Mouse (Mus musculus): ENCODE data around the gene Efnb2. TPM values are rescaled to one million over a fixed set of nuclear protein-coding genes. Genes with fewer than 3 reads are reported as not detected.
A peak's percentile ranks its signal among the peaks of the same experiment; 100 is the strongest.

The Efnb2 gene
- polyA plus RNA-seq, 1 experiment from 2014 or later = 24.4 TPM

DNA sequence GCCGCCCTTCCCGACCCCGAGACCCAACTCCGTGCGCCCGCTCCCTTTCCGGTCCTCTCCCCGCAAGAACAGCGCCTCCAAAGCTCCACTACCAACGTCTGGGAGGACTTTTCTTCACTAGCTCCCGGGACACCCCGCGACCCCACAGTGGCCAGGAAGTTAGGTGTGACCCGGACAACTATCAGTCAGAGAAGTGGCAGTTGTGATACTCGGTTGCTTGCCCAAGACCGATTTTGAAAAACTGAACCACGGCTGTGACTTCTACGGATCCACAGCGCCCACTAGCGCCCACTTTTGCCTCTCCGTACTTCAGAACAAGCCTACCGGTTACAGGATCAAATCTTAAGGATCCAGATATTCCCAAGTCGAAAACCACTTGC lies 707 bp upstream of the Efnb2 start:
- no peaks in the 10 kb centered on the region for H3K27me3 ChIP-seq (ENCODE audit: insufficient read depth, poor library complexity, severe bottlenecking)
- peaks cover 21% of the 10 kb centered on the region for H3K4me1 ChIP-seq
- DNase-seq (ENCODE audit: low spot score) = peak; percentile 89
- H3K27ac ChIP-seq = peak overlapping the region; percentile 93
- H3K9me3 ChIP-seq = no peaks in the 10 kb centered on the region
- WGBS = under 1% methylated on average over 23 of the region's 23 CpGs
- H3K36me3 ChIP-seq = peaks cover 10% of the 10 kb centered on the region
- H3K4me3 ChIP-seq = peak overlapping the region; percentile 81

DNA sequence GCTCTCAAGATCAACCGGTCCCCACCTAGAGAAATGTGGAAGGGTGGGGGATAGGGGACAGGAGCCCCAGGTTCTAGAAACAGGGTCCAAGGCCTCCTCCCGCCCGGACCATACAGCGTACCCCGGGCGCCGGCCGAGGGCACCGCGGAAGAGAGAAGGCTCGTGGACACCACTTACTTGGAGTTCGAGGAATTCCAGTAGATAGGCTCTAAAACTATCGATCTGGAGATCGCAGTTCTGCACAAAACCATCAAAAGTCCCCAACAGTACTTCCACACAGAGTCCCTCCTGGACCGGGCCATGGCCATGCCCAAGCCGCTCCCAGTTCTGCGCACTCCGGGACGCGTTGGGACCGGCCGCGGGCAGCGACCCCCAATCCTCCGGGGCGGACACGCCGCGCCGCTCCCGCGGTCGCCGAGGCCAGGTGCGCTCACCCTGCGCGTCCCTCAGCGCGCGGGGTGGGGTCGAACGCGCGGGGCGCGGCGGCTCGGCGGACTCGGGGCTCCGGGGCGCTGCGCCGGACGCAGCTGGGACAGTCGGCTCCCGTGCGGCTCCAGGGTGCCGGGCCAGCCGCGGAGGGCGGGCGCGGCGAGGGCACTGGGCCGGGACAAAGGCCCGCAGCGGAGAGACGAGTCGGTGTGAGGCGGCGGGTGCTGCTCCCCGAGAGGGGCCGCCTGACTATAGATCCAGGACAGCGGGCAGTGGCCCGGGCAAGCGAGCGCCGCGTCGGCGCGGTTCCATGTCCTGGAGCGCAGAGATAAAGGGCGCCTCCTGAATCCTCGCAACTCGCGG lies 539 bp downstream of the Efnb2 start:
- peaks cover 28% of the 10 kb centered on the region for H3K4me1 ChIP-seq
- H3K27ac ChIP-seq = peak overlapping the region; percentile 93
- WGBS = under 1% methylated on average over 88 of the region's 88 CpGs
- H3K27me3 ChIP-seq (ENCODE audit: insufficient read depth, poor library complexity, severe bottlenecking) = no peaks in the 10 kb centered on the region
- H3K9me3 ChIP-seq = no peaks in the 10 kb centered on the region
- H3K36me3 ChIP-seq = no peaks in the 10 kb centered on the region
- H3K4me3 ChIP-seq = peak overlapping the region; percentile 81
- DNase-seq (ENCODE audit: low spot score) = peak; percentile 77

DNA sequence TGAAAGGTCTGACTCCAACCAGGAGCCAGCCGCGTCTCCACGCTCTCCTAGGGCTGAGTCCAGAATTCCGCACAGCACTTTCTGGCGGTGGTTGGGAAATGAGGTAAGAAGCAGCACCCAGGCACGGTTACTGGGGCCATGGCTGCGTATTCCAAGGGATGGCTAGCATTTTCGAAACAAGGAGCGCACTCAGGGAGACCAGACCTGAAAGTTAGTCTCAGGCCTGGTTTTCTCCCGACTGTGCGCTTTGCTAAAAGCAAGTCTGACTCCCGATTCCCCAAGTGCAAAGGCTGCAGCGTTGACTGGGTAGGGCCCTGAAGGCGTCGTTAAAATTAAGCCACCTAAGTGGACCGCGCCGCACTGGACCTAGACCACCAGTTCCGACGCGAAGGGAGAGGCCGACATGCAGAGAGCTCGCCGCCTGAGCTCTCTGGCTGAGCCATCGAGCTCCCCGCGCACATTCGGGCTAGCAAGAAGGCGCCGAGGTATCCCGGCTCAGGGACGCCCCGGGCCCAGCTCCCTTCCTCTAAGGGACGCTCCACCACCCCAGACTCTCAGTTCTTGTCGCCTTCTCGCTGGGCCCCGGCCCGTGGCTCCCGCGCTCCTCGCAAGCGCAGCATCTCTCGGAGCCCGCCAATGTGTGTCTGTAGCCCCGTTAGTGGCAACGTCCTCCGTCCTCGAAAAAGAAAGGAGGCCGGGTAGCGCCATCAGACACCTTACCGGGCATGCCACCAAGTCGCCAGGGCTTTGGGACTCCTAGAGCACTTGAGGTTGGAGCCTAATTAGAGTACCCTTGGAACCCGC lies 1.3 kb downstream of the Efnb2 start:
- H3K36me3 ChIP-seq = no peaks in the 10 kb centered on the region
- WGBS = 0% methylated on average over 53 of the region's 53 CpGs

DNA sequence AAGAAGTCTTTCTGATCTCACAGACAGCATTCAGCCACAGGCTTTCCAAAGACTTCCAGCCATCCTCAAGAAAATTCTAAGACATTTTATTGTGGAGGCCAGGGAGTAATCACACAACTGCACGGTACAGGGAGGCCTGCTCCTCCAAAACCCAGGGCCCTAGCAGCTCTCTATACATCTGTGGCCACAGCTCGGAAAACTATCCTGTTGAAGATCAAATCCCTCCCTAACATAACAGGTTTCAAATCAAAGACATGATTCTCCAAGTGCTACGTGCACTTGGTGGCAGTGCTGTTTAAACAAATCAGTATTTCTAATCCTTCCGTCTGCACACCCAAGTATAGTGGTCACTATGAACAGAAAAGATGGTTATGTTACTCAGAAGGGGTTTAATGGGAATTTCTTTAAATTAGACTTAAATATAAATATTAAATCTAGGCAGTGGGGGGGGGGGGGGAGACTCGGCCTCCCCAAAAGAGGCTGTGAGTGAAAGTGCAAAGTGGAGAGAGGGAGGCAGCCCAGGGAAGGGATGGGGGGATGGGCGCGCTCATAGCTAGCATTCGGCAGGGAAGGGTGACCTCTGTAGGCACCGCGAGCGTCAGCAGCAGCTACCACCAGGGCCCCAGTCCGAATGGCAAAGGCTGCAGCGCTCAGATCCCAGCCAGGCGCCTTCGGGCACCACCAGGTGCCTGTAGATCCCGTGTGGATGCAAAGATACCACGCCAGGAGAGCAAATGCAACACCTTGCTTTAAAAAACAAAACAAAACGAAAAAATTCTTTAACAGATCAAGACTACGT lies 2.4 kb downstream of the Efnb2 start:
- Histone ChIP-seq H3K9me3 (no peaks in the 10 kb centered on the region), H3K4me3 (peak overlapping the region; percentile 81), H3K4me1 (peaks cover 43% of the 10 kb centered on the region), H3K36me3 (no peaks in the 10 kb centered on the region), H3K27me3 (ENCODE audit: insufficient read depth, poor library complexity, severe bottlenecking) (no peaks in the 10 kb centered on the region), H3K27ac (peak overlapping the region; percentile 93)
- DNase-seq (ENCODE audit: low spot score) = peak; percentile 91
- WGBS = 4% methylated on average over 19 of the region's 19 CpGs

More for the DNA sequence above, 1.3 kb downstream of the Efnb2 start:
- Histone ChIP-seq H3K4me3 (peak overlapping the region; percentile 81), H3K27ac (peak overlapping the region; percentile 93), H3K9me3 (no peaks in the 10 kb centered on the region), H3K27me3 (ENCODE audit: insufficient read depth, poor library complexity, severe bottlenecking) (no peaks in the 10 kb centered on the region), H3K4me1 (peaks cover 32% of the 10 kb centered on the region)
- DNase-seq (ENCODE audit: low spot score) = peak; percentile 81

DNA sequence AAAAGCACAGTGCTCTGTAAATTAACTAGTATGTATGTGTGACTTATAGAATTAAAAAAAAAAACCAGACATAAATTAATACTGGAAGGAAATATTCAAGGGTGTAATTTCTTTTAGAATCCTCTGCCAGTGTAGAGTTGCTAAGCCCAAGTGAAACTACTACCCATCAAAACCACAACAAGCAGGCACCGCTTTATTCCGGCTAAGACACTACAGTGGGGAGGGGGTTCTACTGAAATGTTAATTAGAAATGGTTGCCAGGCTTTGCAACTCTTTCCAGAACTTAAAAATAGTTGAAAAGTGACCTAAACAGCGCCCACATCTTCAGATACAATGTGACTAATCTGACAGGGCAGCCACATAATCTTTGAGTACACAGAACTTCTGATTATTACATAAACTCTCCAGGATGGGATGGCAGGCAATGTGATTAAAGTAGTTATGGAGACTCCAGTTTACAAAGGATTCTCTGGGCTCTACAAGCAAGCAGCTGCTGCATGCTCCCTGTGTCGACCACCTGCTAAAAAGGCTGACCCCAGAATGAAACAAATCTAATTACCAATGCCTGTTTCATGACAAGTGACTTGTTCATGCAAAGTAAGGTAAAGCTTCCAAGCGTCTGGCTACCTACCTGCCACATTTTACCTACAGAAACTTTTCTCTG lies 3.2 kb downstream of the Efnb2 start:
- Histone ChIP-seq H3K27me3 (ENCODE audit: insufficient read depth, poor library complexity, severe bottlenecking) (no peaks in the 10 kb centered on the region), H3K9me3 (no peaks in the 10 kb centered on the region), H3K4me1 (peaks cover 47% of the 10 kb centered on the region), H3K4me3 (peak overlapping the region; percentile 81), H3K36me3 (no peaks in the 10 kb centered on the region), H3K27ac (peak overlapping the region; percentile 93)
- DNase-seq (ENCODE audit: low spot score) = peak; percentile 14
- 36% methylated on average over 5 of the region's 5 CpGs for WGBS

DNA sequence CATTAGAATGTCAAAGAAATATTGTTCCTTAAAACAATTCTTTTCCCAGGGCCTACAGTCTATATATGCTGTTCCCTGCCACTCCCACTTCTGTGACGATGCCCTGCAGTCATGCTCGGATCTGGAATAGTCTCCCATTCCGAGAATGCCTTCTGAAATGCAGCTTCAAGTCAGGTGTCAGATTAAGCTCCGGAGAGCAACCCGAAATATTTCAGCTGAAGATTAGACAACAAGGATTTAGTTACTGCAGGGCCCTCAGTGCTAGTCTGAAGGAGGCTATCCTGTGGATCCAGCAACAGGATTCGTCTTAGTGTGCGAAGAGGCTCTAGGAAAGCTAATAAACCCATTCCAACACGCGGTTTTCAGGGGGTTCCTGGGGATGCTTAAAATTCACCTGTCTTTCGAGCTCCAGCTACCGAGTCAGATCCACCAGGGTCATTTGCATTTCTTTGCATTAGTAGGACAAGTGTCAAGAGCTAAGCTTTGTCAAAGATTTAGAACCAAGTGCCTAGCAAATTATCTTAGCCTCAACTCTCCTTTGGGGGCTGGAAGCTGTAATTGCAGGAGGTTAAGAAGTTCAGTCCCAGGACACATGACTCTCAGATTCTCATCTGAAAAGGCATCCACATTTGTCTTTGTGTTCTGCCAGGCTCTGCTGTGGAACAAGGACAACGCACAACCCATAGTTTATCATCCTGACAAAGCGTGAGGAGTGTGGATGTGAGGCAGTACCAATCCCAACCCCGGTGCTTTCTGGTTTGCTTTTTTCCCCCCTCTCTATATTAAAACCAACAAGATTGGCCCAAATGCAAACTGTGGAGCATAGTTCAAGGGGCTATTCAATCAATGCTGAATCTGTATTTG lies 4.2 kb downstream of the Efnb2 start:
- Histone ChIP-seq H3K36me3 (no peaks in the 10 kb centered on the region), H3K4me3 (peak overlapping the region; percentile 81), H3K27ac (peak overlapping the region; percentile 56; the same call in 1 of the 2 replicates), H3K4me1 (peaks cover 49% of the 10 kb centered on the region), H3K27me3 (ENCODE audit: insufficient read depth, poor library complexity, severe bottlenecking) (no peaks in the 10 kb centered on the region), H3K9me3 (no peaks in the 10 kb centered on the region)
- WGBS = 8% methylated on average over 14 of the region's 14 CpGs
- no peak for DNase-seq (ENCODE audit: low spot score)

DNA sequence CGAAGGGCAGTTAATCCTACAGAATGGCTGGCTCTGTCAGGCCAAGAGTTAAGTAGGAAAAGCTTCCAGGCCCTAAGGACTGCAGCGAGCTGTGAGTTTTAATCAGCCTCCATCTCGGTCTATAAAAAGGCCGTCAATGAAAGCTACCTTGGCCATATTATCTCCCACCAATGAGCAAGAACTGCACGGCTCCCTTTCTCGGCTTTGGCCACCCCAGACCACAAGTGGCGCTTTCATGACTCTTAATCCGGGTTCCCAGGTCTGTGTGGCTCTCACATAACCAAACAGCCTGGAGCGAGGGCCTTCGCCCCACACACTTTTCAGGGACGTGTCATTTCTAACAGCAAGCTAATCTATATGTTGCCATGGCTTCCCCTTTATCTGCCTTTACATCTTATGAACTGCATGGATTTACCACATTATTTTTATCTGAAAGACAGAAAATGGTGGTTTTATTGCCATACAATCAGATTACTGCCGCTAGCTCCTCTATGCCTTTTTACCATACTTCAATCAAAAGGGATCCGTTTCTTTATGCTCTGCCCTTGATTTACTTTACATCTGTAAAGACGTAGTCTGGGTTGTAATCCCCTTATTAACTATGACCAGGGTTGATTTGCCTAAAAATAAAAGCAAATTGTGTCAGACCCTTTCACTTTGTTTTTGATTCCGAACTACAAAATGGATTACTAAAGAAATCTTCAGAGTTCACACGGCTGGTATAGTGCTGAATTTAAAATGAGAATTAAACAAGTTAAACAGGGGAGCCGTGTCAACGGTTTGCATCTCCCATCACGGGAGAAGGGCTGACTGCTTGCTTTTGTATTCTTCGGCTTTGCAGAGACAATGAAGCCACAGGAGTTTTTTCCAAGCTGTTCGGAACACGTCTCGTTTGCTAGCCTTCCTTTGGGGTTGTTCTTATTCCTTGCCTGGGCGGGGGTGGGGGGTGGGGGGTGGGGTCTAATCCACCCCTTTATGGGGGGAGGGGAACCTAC lies 5.4 kb downstream of the Efnb2 start:
- DNase-seq (ENCODE audit: low spot score) = no peak
- no peaks in the 10 kb centered on the region for H3K27me3 ChIP-seq (ENCODE audit: insufficient read depth, poor library complexity, severe bottlenecking)
- no peaks in the 10 kb centered on the region for H3K36me3 ChIP-seq
- WGBS = 22% methylated on average over 24 of the region's 24 CpGs
- H3K4me1 ChIP-seq = peaks cover 48% of the 10 kb centered on the region
- H3K27ac ChIP-seq = peak overlapping the region; percentile 59; the same call in 1 of the 2 replicates
- H3K9me3 ChIP-seq = no peaks in the 10 kb centered on the region
- H3K4me3 ChIP-seq = peak overlapping the region; percentile 81

DNA sequence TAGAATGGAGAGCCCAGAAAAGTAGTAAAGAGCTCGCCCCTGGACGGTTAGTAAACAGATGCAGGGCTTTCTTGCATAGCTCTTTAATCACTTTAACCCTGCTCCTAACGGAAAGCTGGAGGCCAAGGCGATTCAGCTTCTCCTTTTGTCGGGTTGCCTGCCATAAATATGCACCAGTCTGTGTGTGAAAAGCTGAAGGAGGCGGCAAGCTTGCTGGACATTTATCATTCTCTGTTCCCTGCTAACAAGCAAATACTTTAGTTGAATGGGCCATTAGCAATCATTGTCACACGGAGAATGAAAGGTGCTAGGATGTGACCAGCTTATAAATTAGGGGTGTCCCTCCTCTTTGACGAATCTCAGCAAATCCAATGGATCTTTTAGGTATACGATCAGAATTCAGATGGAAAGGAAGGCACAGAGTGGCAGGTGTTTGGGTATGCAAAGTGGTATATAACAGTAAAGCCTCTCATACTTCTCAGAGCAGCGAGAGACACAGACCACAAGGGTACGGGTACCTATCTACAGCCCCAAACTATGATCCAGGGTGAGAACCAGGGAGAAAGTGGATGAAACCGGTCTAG lies 7.0 kb downstream of the Efnb2 start:
- WGBS = 75% methylated on average over 12 of the region's 12 CpGs
- Histone ChIP-seq H3K27ac (no peak overlapping the region), H3K4me3 (no peak overlapping the region), H3K36me3 (0 out of 2 replicates have a peak, but pooled peaks cover 2% of the 10 kb centered on the region), H3K9me3 (no peaks in the 10 kb centered on the region), H3K27me3 (ENCODE audit: insufficient read depth, poor library complexity, severe bottlenecking) (no peaks in the 10 kb centered on the region), H3K4me1 (peaks cover 63% of the 10 kb centered on the region)
- no peak for DNase-seq (ENCODE audit: low spot score)

DNA sequence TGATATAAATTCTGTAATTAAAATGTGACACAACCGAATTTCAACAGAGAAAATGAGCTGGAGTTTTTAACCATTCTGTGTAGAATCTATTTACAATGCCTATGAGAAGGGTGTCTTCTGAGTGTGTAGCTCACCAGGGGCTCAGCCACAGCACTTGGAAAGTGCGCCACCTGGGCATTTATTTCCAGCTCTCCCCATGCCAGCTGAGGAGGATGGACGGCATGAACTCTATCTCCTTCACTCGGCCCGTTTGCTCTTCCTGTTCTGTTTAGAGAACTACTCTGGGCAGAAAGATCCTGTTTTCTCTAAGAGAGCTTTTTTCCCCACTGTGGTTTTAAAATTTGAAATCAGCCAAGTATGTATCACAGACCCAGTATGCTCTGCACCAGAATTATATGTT lies 7.7 kb downstream of the Efnb2 start:
- WGBS = 58% methylated on average over 5 of the region's 5 CpGs
- no peak for DNase-seq (ENCODE audit: low spot score)
- Histone ChIP-seq H3K4me3 (no peak overlapping the region), H3K4me1 (peaks cover 69% of the 10 kb centered on the region), H3K36me3 (0 out of 2 replicates have a peak, but pooled peaks cover 5% of the 10 kb centered on the region), H3K9me3 (no peaks in the 10 kb centered on the region), H3K27me3 (ENCODE audit: insufficient read depth, poor library complexity, severe bottlenecking) (no peaks in the 10 kb centered on the region), H3K27ac (no peak overlapping the region)

DNA sequence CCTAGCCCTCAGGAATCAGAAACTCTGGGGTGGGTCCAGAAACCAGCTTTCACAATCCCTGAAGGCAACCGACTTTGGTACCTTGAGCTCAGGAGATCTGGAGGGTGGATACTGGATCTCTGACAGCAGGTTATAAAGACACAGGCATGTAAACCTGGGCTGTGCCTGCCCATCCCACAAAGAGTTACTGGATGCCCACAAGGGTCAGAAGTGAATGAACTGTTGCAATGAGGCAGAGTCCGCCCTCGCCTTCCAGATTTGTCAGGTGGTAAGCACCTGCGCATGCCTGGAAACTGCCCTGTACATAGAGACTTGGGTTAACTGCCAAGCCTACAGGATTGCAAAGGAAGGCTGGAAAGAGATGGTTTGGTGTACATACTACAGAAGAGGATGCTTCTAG lies 8.7 kb downstream of the Efnb2 start:
- Histone ChIP-seq H3K4me1 (peaks cover 69% of the 10 kb centered on the region), H3K36me3 (0 out of 2 replicates have a peak, but pooled peaks cover 5% of the 10 kb centered on the region)
- WGBS = 82% methylated on average over 4 of the region's 4 CpGs

More for the DNA sequence above, 8.7 kb downstream of the Efnb2 start:
- Histone ChIP-seq H3K9me3 (no peaks in the 10 kb centered on the region), H3K27ac (no peak overlapping the region), H3K27me3 (ENCODE audit: insufficient read depth, poor library complexity, severe bottlenecking) (no peaks in the 10 kb centered on the region), H3K4me3 (no peak overlapping the region)
- no peak for DNase-seq (ENCODE audit: low spot score)
